Mouse (Mus musculus) liver, embryonic 13.5 days (tissue): ENCODE data around the gene Cdh10. TPM values are rescaled to one million over a fixed set of nuclear protein-coding genes. Genes with fewer than 3 reads are reported as not detected.

Experiments used
- ATAC-seq: fragments of 200-750 bp; cut with Nextera tagmentation; 2 replicates; pipeline ENCODE4 v1.8.0; 2017; ENCODE audit warnings: low read depth, mild to moderate bottlenecking, moderate number of reproducible peaks, moderate library complexity
- DNase-seq: peaks from one replicate; pipeline ENCODE4 v3.0.0; 2022
- H3K27ac ChIP-seq: fragments of 300-500 bp; sonication (generic); 2 replicates; pipeline ENCODE4 v1.5.1; 2015; ENCODE audit warnings: moderate library complexity, mild to moderate bottlenecking, inconsistent platforms
- H3K27me3 ChIP-seq: fragments of 300-500 bp; sonication (generic); 2 replicates; pipeline ENCODE4 v1.6.1; 2015; ENCODE audit warnings: mild to moderate bottlenecking, inconsistent platforms
- H3K36me3 ChIP-seq: fragments of 300-500 bp; sonication (generic); 2 replicates; pipeline ENCODE4 v1.6.1; 2015; ENCODE audit warnings: mild to moderate bottlenecking, inconsistent platforms
- H3K4me1 ChIP-seq: fragments of 300-500 bp; sonication (generic); replicated peaks from 2 replicates; pipeline ENCODE4 v1.6.1; 2015; ENCODE audit warnings: inconsistent platforms
- H3K4me2 ChIP-seq: fragments of 300-500 bp; sonication (generic); 2 replicates; pipeline ENCODE4 v1.6.1; 2015; ENCODE audit warnings: inconsistent platforms, mild to moderate bottlenecking, moderate library complexity
- H3K4me3 ChIP-seq: fragments of 300-500 bp; sonication (generic); replicated peaks from 2 replicates; pipeline ENCODE4 v1.5.1; 2015; ENCODE audit warnings: mild to moderate bottlenecking, inconsistent platforms
- H3K9ac ChIP-seq: fragments of 300-500 bp; sonication (generic); 2 replicates; pipeline ENCODE4 v1.6.1; 2015; ENCODE audit warnings: mild to moderate bottlenecking, inconsistent platforms
- H3K9me3 ChIP-seq: fragments of 300-500 bp; sonication (generic); replicated peaks from 2 replicates; pipeline ENCODE4 v1.6.1; 2016; ENCODE audit warnings: inconsistent platforms
- WGBS: fragments of 180-500 bp; shearing (Covaris S2); methylation state at CpG from one replicate; pipeline ENCODE4 v1.1.7; 2015; ENCODE audit not compliant: insufficient replicate concordance; 5-methylcytosine and 5-hydroxymethylcytosine counted together
- polyA plus RNA-seq: library from polyadenylated mRNA; unstranded; fragments of >200 nt; fragmentation: Nextera tagmentation; extraction: Ambion mirVana; gene quantifications from 2 replicates; pipeline ENCODE4 v1.2.1, GENCODE M21; 2015

Gene Cdh10
- polyA plus RNA-seq, 1 experiment from 2014 or later = 0.12 TPM

- ATAC-seq = no peak
- H3K4me3 ChIP-seq = no peak overlapping the region
- WGBS = 76% methylated on average over 2 of the region's 2 CpGs
- H3K27ac ChIP-seq = no peak overlapping the region
- DNase-seq = no peak
- H3K36me3 ChIP-seq = no peaks in the 10 kb centered on the region
- H3K9me3 ChIP-seq = no peaks in the 10 kb centered on the region
- H3K27me3 ChIP-seq = no peaks in the 10 kb centered on the region
- no peaks in the 10 kb centered on the region for H3K4me1 ChIP-seq
- no peak overlapping the region for H3K4me2 ChIP-seq
- no peak overlapping the region for H3K9ac ChIP-seq
These were observed 51.1 kb downstream of the Cdh10 start for GRCm38 (mm10) chr15:18869871-18870270.

GRCm38 (mm10) chr15:18881467-18881866 is 62.7 kb downstream of the Cdh10 start:
- H3K36me3 ChIP-seq = no peaks in the 10 kb centered on the region
- DNase-seq = no peak
- H3K9ac ChIP-seq = no peak overlapping the region
- ATAC-seq = no peak
- no peaks in the 10 kb centered on the region for H3K27me3 ChIP-seq
- WGBS = 62% methylated on average over 5 of the region's 5 CpGs
- no peaks in the 10 kb centered on the region for H3K4me1 ChIP-seq
- no peak overlapping the region for H3K27ac ChIP-seq
- H3K4me2 ChIP-seq = no peak overlapping the region
- no peak overlapping the region for H3K4me3 ChIP-seq
- no peaks in the 10 kb centered on the region for H3K9me3 ChIP-seq

- no peak for ATAC-seq
- DNase-seq = no peak
- H3K36me3 ChIP-seq = no peaks in the 10 kb centered on the region
- no peak overlapping the region for H3K9ac ChIP-seq
- H3K27ac ChIP-seq = no peak overlapping the region
- no peak overlapping the region for H3K4me2 ChIP-seq
- WGBS = 47% methylated on average over 2 of the region's 2 CpGs
- H3K4me1 ChIP-seq = no peaks in the 10 kb centered on the region
- H3K4me3 ChIP-seq = no peak overlapping the region
- no peaks in the 10 kb centered on the region for H3K27me3 ChIP-seq
- H3K9me3 ChIP-seq = no peaks in the 10 kb centered on the region
These were observed 67.9 kb downstream of the Cdh10 start for GRCm38 (mm10) chr15:18886673-18887072.

- no peaks in the 10 kb centered on the region for H3K27me3 ChIP-seq
- H3K9ac ChIP-seq = no peak overlapping the region
- no peaks in the 10 kb centered on the region for H3K9me3 ChIP-seq
- ATAC-seq (no peak), DNase-seq (no peak)
- H3K27ac ChIP-seq = no peak overlapping the region
- H3K36me3 ChIP-seq = no peaks in the 10 kb centered on the region
- no peak overlapping the region for H3K4me3 ChIP-seq
- H3K4me1 ChIP-seq = no peaks in the 10 kb centered on the region
- no peak overlapping the region for H3K4me2 ChIP-seq
- 42% methylated on average over 2 of the region's 2 CpGs for WGBS
These were observed 70.2 kb downstream of the Cdh10 start for GRCm38 (mm10) chr15:18888912-18889311.

GRCm38 (mm10) chr15:18890358-18890757 is 71.6 kb downstream of the Cdh10 start:
- H3K27me3 ChIP-seq = no peaks in the 10 kb centered on the region
- WGBS = 80% methylated on average over 8 of the region's 8 CpGs
- DNase-seq (no peak), ATAC-seq (no peak)
- H3K27ac ChIP-seq = no peak overlapping the region
- H3K36me3 ChIP-seq = no peaks in the 10 kb centered on the region
- no peak overlapping the region for H3K4me2 ChIP-seq
- H3K4me3 ChIP-seq = no peak overlapping the region
- H3K9me3 ChIP-seq = no peaks in the 10 kb centered on the region
- no peaks in the 10 kb centered on the region for H3K4me1 ChIP-seq
- H3K9ac ChIP-seq = no peak overlapping the region

GRCm38 (mm10) chr15:18900776-18901175 is 82.0 kb downstream of the Cdh10 start:
- H3K36me3 ChIP-seq = no peaks in the 10 kb centered on the region
- no peak overlapping the region for H3K27ac ChIP-seq
- DNase-seq (no peak), ATAC-seq (no peak)
- H3K27me3 ChIP-seq = no peaks in the 10 kb centered on the region
- H3K4me3 ChIP-seq = no peak overlapping the region
- no peaks in the 10 kb centered on the region for H3K4me1 ChIP-seq
- no peak overlapping the region for H3K9ac ChIP-seq
- H3K9me3 ChIP-seq = no peaks in the 10 kb centered on the region
- no peak overlapping the region for H3K4me2 ChIP-seq

GRCm38 (mm10) chr15:18904131-18904530 is 85.4 kb downstream of the Cdh10 start:
- 56% methylated on average over 2 of the region's 2 CpGs for WGBS
- DNase-seq (no peak), ATAC-seq (no peak)
- Histone ChIP-seq H3K4me3 (no peak overlapping the region), H3K36me3 (no peaks in the 10 kb centered on the region), H3K27me3 (no peaks in the 10 kb centered on the region), H3K4me1 (no peaks in the 10 kb centered on the region), H3K27ac (no peak overlapping the region), H3K9ac (no peak overlapping the region), H3K9me3 (no peaks in the 10 kb centered on the region), H3K4me2 (no peak overlapping the region)

- no peak overlapping the region for H3K27ac ChIP-seq
- H3K4me1 ChIP-seq = no peaks in the 10 kb centered on the region
- H3K9me3 ChIP-seq = no peaks in the 10 kb centered on the region
- H3K4me2 ChIP-seq = no peak overlapping the region
- whole genome bisulfite sequencing = 65% methylated on average over 4 of the region's 4 CpGs
- DNase-seq = no peak
- H3K27me3 ChIP-seq = no peaks in the 10 kb centered on the region
- ATAC-seq = no peak
- no peak overlapping the region for H3K9ac ChIP-seq
- H3K36me3 ChIP-seq = no peaks in the 10 kb centered on the region
- H3K4me3 ChIP-seq = no peak overlapping the region
These were observed 91.9 kb downstream of the Cdh10 start for GRCm38 (mm10) chr15:18910612-18911011.

GRCm38 (mm10) chr15:18925392-18926117 is 106.8 kb downstream of the Cdh10 start:
- no peak overlapping the region for H3K4me2 ChIP-seq
- 74% methylated on average over 1 of the region's 1 CpGs for WGBS
- no peaks in the 10 kb centered on the region for H3K27me3 ChIP-seq
- no peaks in the 10 kb centered on the region for H3K4me1 ChIP-seq
- H3K9ac ChIP-seq = no peak overlapping the region
- ATAC-seq (no peak), DNase-seq (no peak)
- H3K9me3 ChIP-seq = no peaks in the 10 kb centered on the region
- no peak overlapping the region for H3K27ac ChIP-seq
- H3K36me3 ChIP-seq = no peaks in the 10 kb centered on the region
- no peak overlapping the region for H3K4me3 ChIP-seq

GRCm38 (mm10) chr15:18926964-18927363 is 108.2 kb downstream of the Cdh10 start:
- ATAC-seq (no peak), DNase-seq (no peak)
- Histone ChIP-seq H3K4me1 (no peaks in the 10 kb centered on the region), H3K27me3 (no peaks in the 10 kb centered on the region), H3K9me3 (no peaks in the 10 kb centered on the region), H3K27ac (no peak overlapping the region), H3K36me3 (no peaks in the 10 kb centered on the region), H3K4me2 (no peak overlapping the region), H3K9ac (no peak overlapping the region), H3K4me3 (no peak overlapping the region)
- WGBS = 72% methylated on average over 2 of the region's 2 CpGs

GRCm38 (mm10) chr15:18952266-18952665 is 133.5 kb downstream of the Cdh10 start:
- H3K9me3 ChIP-seq = no peaks in the 10 kb centered on the region
- H3K27me3 ChIP-seq = no peaks in the 10 kb centered on the region
- H3K4me3 ChIP-seq = no peak overlapping the region
- H3K27ac ChIP-seq = no peak overlapping the region
- no peak overlapping the region for H3K4me2 ChIP-seq
- no peaks in the 10 kb centered on the region for H3K4me1 ChIP-seq
- DNase-seq (no peak), ATAC-seq (no peak)
- H3K9ac ChIP-seq = no peak overlapping the region
- H3K36me3 ChIP-seq = no peaks in the 10 kb centered on the region
- WGBS = 62% methylated on average over 3 of the region's 3 CpGs

GRCm38 (mm10) chr15:18975041-18975440 is 156.3 kb downstream of the Cdh10 start:
- no peaks in the 10 kb centered on the region for H3K4me1 ChIP-seq
- no peaks in the 10 kb centered on the region for H3K27me3 ChIP-seq
- no peak overlapping the region for H3K4me3 ChIP-seq
- H3K4me2 ChIP-seq = no peak overlapping the region
- no peak overlapping the region for H3K27ac ChIP-seq
- H3K36me3 ChIP-seq = no peaks in the 10 kb centered on the region
- no peaks in the 10 kb centered on the region for H3K9me3 ChIP-seq
- ATAC-seq (no peak), DNase-seq (no peak)
- WGBS = 38% methylated on average over 5 of the region's 5 CpGs
- no peak overlapping the region for H3K9ac ChIP-seq
